Mouse (Mus musculus) kidney, adult 9 months (tissue): Measurements from ENCODE around the gene Myrip.

Experiments used
- DNase-seq: peaks from one replicate; pipeline ENCODE4 v3.0.0; 2022

The Myrip gene

DNA sequence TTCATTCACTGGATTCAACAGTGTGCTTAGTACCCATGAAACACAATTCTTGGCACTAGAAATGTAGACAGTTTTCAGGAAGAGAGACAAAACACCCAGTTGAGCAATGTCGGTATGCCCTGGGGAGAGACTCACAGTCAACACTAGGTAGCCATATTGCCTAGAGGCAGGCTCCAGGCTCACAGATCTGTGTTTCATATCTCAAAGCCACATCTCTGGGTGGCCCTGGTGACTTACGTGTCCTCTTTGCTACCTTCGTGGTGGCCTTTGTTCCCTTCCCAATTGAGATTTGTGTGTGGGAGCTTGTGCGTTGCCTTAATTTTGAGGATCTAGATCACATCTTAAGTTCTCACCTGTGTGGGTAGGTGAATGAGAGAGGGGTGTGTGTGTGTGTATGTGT, 181.1 kb downstream of the Myrip start:
- DNase-seq: no peak

DNA sequence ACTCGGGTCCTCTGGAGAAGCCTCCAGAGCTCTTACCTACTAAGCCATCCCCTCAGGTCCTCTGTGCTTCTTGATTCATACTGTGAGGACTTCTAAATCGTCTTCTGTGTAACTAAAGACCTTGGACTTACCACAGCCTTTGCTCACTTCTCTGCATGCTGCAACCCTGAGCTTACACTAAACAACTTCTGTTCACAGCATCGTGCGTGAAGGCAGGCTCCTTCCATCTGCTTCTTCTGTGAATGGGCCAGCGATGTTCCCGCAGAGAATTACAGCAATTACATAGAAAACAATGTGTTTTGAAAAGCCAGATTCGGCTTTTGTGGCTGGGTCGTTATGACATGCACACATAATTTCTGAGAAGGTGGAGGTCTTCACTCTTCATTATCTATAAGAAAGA, 181.8 kb downstream of the Myrip start:
- DNase-seq: no peak

DNA sequence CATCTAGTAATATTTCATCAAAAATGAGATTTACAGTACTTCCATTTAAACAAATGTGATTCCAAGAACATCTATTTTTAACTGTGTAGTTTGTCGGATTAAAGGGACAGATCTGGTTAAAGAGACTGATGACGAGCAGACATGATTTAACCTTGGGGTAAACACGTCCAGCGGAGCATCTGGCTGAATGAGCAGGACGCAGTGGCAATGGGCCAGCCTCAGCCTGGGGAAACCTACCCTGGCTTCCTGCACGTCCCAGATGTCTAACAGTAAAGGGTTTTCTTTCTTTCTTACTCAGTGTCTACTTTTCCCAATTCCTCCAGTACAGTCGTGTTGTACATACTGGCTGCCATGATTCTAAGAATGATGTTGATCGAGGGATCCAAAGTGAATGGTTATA, 185.8 kb downstream of the Myrip start:
- DNase-seq: no peak

DNA sequence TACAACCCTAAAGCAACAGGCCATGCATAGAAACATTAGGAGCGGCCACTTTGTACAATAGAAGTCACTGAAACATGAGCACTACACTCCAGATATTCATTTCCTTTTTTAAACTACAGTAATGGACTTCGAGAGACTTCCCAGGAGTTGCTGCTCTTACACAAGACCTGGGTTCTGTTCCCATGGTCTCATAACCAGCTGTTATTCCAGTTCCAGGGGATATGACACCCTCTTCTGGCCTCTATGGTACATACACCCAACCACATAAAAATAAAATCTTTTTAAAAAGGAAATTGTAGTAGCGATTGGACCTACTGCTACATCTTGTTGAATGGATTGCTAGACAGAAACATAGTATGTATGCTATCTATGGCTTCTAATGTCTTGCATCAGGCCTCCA, 190.2 kb downstream of the Myrip start:
- no peak for DNase-seq

DNA sequence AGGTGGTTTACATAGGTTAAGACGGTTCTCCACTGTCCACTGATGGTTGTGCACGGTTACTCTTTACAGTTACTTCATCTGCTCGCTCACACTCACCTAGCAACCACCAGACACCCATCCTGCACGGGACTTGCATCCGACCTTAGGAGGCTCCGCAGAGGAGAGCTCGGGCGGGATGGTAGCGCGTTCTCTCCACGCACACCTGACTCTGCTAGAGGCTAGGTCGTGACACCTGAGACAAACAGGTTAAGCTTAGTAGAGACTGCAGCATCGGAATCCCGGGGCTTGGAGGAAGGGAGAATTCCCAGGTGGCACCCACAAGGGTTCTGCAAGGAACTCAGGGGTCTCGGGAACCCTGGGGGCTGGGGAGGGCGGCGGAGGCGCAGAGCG, 190.7 kb downstream of the Myrip start, which contains the start of gene Eif1b:
TSS of gene Eif1b (plus strand) at position 223 of the 390 bp plus-strand sequence.
- no peak for DNase-seq

DNA sequence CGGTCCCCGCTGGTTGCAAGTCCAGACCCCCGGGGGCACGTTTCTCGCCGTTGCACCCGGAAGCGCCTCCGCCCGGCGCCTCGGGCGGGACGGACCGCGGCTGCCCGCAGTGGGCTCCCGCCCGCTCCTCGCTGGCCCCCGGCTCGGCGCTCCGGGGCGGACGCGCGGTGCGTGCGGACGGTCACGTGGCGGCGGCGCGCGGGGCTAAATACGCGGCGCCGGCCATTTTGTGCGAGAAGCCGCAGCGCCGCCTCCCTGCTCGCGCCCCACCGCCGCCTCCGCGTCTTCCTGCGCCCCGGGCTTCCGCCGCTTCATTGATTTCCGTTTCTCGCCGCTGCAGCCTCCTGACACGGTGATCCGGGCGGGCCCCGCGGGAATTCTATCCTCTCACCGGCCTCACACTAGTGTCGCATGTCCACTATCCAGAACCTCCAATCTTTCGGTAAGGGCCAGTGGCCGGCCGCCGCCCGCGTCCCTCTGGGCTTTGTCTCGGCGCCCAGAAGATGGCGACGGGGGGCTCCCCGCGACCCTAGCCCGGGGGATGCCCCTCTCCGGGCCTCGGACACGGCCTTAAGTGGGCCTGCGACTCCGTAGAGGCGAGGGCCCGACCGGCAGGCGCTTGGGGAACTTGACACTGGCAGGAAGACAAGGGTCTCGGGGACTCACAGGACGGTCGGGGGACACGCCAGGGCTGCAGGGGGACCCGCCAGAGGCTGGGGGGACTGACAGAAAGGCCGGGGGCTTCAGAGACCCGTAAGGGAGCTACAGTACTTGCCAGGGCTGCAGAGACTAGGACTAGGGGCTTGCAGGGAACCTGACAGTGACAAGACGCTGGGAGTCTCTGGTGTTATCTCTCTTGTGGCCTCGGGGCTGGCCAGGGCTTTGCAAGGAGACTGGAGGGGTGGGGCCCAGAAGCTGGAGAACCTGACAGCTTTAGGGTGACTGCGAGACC, 191.4 kb downstream of the Myrip start:
- peak; percentile 72 for DNase-seq

DNA sequence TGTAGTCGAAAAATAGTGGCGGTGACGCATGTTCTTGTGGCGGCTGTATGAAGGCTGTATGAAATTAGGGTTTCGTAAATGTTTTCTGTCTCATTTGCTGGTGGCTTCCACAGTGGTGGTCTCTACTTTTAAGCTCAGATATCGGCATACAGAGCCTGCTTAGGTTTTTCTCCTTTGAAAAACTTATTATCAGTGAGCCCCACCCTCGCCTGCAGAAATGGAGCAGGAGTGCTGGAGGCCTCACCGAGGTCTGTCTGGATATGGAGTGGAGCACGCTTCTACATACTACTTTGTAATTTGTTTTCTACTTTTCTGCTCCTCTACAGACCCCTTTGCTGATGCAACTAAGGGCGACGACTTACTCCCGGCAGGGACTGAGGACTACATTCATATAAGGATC, 192.5 kb downstream of the Myrip start:
- no peak for DNase-seq

DNA sequence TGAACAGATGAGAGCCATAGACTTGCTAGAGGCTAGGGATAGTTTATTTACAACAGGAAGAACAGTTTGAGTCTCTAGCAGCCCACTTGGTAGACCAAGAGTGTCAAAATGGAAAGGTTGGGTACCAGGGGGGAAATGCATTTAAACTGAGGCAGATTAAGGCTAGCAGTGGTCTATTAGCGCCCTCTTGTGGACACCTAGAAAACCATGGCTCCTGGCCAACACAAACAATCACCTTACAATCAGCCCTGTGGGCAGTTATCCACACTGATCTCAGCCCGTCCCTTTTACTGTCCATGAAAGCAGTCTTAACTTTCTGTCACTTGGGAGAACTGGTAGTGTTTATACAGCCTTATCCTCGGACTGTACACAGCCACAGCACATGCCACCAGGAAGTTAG, 195.4 kb downstream of the Myrip start:
- DNase-seq: peak; percentile 81

DNA sequence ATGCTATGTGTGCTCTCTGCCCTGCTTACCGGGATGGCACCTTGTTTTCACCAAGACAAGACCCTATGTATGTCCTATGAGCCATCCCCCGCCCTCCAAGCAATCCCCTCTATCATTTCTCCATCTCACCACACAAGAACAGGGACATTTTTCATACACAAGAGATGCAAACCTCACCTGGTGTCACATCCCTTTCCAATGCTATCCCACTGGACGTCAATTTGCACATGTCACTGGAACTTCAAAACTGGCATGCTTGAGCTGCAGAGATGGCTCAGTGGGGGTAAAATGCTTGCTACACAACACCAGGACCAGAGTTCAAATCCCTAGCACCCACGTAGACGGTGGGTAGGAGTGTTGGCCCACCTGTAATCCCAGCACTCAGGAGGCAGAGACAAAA, 196.7 kb downstream of the Myrip start:
- DNase-seq: no peak

DNA sequence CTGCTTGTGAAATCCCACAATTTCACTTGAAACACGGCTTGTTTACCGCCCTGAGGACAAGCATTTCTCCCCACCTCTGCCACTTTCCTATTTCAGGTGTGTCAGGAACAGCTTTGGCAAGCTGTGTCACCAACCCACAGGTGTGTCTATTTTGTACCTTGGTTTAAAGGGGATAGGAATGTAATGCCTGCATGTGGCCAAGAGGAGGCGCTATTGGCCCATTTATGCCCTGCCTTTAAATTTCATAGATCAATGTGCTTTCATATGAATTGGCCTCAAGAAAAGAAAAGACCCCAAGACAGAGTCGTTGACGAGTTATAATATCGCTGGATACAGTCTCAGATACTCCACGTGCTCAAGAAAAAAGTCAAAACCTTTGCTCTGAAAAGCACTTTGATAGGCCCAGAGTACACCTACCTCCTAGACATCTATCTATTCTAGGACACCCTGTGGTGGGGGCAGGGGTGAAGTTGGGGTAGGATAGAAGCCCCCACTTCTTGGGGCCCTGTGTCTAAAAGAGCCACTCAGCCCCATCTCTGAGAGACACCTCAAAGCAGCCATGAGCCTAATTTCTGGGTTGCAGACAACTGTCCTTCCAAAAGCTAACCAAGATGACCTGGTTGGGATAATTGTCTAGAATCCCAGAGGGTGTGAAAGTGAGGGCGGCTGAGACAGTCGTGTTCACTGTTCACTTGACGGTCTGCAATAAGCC, 200.0 kb downstream of the Myrip start:
- no peak for DNase-seq

DNA sequence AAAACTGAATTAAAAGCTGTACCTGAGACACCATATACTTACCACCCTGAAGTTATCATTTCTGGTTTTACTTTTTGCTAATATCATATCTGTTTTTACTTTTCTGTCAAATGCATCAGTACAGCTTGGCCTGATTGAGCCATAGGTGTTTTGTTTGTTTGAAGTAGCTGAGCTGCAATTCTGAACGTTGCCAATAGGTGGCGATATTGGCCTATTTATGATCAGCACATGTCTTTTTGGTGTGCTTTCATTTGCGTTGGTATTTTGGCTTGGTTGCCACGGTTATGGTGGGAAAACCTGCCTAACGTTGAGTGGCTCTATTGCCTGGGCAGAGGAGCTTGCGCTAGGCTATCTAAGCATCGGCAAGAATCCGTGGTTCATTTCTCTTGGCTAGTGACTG, 200.7 kb downstream of the Myrip start:
- DNase-seq: peak; percentile 79

DNA sequence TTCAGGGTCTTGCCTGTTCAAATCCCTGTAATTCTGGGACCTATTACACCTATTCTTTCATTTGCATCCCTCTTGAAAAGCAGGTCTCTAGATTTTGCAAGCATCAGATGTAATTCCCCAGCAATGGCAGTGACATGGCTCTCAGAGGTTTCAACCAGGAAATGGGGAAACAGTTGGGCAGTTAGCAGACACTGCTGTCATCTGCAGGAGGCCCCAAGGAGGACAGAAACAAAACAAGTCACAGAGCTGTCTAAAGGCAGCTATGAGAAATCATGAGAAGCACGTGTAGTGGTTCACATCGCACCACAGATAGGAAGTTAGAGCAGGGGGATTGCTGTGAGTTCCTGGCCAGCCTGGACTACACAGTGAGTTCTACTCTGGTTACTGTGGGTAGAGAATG, 203.1 kb downstream of the Myrip start:
- DNase-seq: no peak

DNA sequence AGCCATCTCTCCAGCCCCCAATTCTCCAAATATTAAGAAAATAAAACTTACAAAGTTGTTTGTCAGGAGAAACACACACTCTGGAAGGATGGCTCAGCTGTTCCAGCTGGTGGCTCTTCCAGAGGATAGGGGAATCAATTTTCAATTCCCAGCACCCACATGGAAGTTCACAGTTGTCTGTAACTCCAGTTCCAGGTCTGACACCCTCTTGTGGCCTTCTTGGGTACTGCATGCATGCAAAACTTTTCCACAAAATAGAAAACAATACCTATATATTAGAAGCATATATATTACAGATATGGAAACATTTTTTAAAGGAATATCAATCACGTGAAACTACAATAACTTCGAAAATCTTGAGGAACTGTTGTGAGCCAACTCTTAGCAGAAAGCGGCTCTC, 210.5 kb downstream of the Myrip start:
- DNase-seq: peak; percentile 27

DNA sequence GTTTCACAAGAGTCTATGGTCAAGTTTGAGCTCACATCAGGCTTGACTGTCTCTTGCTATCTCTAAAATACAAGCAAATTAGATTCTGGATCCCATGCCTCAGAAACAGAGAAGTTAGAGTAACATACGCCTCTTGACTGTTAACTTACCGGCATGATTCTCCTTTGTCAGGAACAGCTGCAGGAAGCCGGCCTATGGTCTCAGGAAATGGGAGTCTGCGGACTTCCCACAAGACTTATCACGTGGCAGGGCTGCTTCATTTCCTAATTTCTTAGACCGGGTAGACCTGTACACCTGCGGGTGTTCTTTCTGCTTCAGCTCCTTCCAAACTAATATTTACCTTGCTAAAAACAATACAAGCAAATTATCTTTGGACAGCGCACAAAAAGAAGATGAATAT, 215.4 kb downstream of the Myrip start:
- DNase-seq: no peak

DNA sequence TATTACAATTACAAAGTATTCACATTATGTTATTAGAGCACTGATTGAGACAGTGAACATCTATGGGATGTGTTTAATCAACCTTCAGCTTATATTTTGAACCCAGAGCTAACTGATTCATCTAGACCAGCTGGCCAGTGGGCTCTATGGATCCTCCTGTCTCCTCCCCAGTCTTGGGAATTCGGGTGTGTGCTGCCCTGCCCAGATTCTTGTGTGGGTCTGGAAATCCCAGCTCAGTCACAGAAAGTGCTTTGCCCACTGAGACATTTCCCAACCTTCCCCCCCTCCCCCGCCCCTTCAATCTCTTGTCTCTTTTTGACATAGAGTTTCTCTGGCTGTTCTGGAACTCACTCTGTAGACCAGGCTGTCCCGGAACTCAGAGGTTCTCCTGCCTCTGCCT, 217.6 kb downstream of the Myrip start:
- no peak for DNase-seq

DNA sequence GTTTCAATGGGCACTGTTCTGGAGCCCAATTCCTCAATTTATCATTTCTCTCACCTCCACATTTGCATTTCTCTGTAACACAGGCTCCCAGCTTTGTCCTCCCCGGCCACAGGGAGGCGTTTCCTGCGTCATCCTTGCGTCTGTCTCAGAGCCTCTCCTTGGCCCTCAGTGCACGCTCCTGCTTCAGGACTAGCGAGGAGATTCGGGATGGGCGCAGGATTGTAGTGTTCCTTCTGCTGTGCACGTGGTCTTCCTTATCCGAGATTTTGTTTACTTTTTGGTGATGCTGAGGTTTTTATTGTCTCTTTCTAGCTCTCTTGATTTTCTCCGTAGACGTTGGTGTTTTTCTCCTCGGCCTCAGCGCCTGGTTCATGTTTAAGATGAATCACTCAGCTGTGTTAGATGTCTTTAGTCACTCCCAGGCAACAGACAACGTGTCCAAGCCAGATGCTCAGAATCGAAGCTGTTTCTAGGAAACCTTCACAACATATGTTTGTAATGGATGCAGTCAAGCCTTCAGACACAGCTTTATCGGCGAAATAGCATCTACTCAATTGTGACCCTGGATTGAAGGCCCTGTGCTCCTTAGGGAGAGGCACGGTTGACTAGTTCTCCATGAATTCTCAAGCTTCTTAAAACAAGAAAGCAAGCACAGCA, 218.3 kb downstream of the Myrip start:
- no peak for DNase-seq

DNA sequence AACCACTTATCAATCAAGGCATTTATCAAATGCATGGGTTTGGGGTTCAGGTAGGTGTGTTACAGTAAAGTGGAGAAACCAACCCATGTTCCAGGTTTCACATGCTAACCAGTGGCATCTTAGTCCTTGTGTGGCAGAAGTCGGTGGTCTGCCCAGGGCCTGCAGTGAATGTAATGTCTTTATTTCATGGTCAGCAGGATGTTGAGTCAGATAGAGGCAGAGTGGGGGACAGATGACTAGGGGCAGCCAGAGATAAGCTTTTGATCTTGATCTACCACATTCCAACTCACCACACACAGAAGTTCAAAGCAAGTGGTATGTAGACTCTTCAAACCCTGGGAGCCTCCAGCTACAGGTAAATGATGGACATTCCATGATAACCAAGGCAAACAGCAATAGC, 219.8 kb downstream of the Myrip start:
- no peak for DNase-seq
